Mouse (Mus musculus) macrophage (primary cell): ENCODE measurements around the gene Camta1. TPM values are rescaled to one million over a fixed set of nuclear protein-coding genes. Genes with fewer than 3 reads are reported as not detected.

Experiments used
- H3K27ac ChIP-seq: fragments of 350-480 bp; formaldehyde crosslinking; 2 replicates; pipeline ENCODE4 v1.9.0; 2021
- H3K36me3 ChIP-seq: fragments of 350-480 bp; formaldehyde crosslinking; 2 replicates; pipeline ENCODE4 v1.9.0; 2021; ENCODE audit errors: inconsistent target
- H3K4me3 ChIP-seq: fragments of 350-480 bp; formaldehyde crosslinking; 2 replicates; pipeline ENCODE4 v1.9.0; 2021; ENCODE audit errors: inconsistent target
- H3K79me2 ChIP-seq: fragments of 350-480 bp; formaldehyde crosslinking; 2 replicates; pipeline ENCODE4 v1.9.0; 2021; ENCODE audit errors: inconsistent target
- WGBS: methylation state at CpG from one replicate; pipeline ENCODE4 v1.1.7; 2026; ENCODE audit warnings: inconsistent platforms; ENCODE audit not compliant: missing documents; 5-methylcytosine and 5-hydroxymethylcytosine counted together
- polyA plus RNA-seq: library from polyadenylated mRNA; stranded (reverse); fragments of 250-400 nt; gene quantifications from 3 replicates; pipeline ENCODE4 v1.2.4, GENCODE M21; 2018; ENCODE audit warnings: inconsistent platforms

The Camta1 gene
- polyA plus RNA-seq, 1 experiment from 2014 or later = 8.7 TPM

GRCm38 (mm10) chr4:151778511-151778910, 83.2 kb downstream of the Camta1 start:
- WGBS = 59% methylated on average over 4 of the region's 4 CpGs
- H3K36me3 ChIP-seq = no peaks in the 10 kb centered on the region
- no peak overlapping the region for H3K4me3 ChIP-seq
- no peak overlapping the region for H3K27ac ChIP-seq
- no peaks in the 10 kb centered on the region for H3K79me2 ChIP-seq

- Histone ChIP-seq H3K4me3 (no peak overlapping the region), H3K36me3 (no peaks in the 10 kb centered on the region), H3K27ac (no peak overlapping the region), H3K79me2 (no peaks in the 10 kb centered on the region)
- 98% methylated on average over 6 of the region's 6 CpGs for WGBS
These were observed 84.2 kb downstream of the Camta1 start for GRCm38 (mm10) chr4:151777451-151777850.

DNA sequence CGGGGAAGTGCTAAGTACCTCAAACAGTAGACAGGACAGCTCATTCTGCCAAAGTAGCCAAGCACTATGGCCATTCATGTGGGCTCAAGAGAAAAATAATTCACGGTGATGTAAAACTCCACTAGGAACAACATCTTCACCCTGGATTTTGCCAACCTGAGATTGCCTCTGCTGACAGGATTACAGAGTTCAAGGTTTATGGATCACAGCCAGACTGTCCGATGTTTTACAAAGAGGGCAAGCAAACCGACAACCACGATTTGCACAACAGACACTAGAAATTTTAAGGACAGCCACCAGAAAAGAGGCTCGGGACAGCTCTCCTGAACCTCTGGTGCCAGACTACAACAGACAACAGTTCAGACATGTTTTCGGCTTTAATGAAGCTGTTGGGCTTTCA, 86.2 kb downstream of the Camta1 start:
- Histone ChIP-seq H3K79me2 (no peaks in the 10 kb centered on the region), H3K4me3 (no peak overlapping the region), H3K36me3 (no peaks in the 10 kb centered on the region), H3K27ac (no peak overlapping the region)
- 97% methylated on average over 7 of the region's 7 CpGs for WGBS

DNA sequence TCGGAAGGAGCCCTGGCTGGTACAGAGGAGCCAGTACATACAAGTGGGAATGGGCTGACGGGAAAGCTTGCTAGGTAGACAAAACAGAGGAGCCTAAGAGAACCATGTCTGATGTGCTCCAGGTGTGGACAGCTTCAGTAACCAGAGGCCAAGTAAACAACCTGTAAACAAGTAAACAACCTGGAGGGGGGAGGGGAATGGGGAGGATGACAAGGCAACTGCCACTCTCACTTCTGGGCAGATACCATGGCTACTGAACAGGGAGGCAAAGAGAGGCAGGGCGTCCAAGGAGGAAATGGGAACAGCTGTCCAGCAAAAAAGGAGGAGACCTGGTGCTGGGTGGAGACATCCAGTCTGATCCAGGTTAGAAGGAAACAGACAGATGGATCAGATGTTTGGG, 88.0 kb downstream of the Camta1 start:
- H3K4me3 ChIP-seq = no peak overlapping the region
- WGBS = 91% methylated on average over 3 of the region's 3 CpGs
- H3K36me3 ChIP-seq = no peaks in the 10 kb centered on the region
- H3K27ac ChIP-seq = no peak overlapping the region
- H3K79me2 ChIP-seq = no peaks in the 10 kb centered on the region

DNA sequence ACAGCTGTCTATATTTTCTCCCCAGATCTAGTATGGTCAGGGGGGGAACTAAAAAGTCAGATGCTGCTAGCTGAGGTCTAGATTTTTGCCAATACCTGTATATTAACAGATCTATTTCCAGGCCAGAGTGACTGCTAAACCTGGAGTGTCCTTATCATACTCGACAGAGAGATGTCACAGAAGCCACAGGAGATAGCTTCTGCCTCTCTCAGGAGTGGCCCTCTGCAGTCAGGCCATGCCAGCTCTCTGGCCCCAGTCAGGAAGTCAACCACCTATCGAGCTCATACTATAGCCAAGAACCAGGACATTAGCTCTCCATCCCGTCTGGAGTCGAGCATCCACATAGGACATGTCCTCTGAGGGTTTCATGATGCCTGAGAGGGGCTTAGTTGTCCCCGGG, 88.7 kb downstream of the Camta1 start:
- Histone ChIP-seq H3K27ac (no peak overlapping the region), H3K4me3 (no peak overlapping the region), H3K36me3 (no peaks in the 10 kb centered on the region), H3K79me2 (no peaks in the 10 kb centered on the region)
- 94% methylated on average over 3 of the region's 5 CpGs for WGBS

DNA sequence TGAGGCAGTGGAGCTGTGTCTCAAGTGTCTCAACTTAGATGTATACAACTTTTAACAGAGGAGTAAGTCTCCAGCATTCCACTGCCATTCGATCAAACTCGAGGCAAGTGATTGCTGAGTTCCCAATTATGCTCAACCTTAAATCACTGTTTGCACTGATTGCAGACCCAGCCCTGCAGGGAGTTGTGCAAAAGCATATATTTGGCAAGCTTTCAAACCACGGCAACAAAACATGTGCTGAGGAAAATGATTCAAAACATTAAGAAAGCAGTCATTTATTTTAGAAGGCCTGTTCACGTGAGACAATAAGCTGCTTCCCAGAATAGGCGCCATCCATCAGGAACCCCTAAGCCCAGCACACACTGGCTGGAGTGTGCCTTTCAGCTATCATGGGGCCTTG, 91.0 kb downstream of the Camta1 start:
- WGBS = 69% methylated on average over 5 of the region's 5 CpGs
- Histone ChIP-seq H3K4me3 (no peak overlapping the region), H3K79me2 (no peaks in the 10 kb centered on the region), H3K27ac (no peak overlapping the region), H3K36me3 (no peaks in the 10 kb centered on the region)

GRCm38 (mm10) chr4:151767786-151768185, 93.9 kb downstream of the Camta1 start:
- Histone ChIP-seq H3K27ac (no peak overlapping the region), H3K79me2 (no peaks in the 10 kb centered on the region), H3K36me3 (no peaks in the 10 kb centered on the region), H3K4me3 (no peak overlapping the region)
- WGBS = 96% methylated on average over 4 of the region's 4 CpGs

DNA sequence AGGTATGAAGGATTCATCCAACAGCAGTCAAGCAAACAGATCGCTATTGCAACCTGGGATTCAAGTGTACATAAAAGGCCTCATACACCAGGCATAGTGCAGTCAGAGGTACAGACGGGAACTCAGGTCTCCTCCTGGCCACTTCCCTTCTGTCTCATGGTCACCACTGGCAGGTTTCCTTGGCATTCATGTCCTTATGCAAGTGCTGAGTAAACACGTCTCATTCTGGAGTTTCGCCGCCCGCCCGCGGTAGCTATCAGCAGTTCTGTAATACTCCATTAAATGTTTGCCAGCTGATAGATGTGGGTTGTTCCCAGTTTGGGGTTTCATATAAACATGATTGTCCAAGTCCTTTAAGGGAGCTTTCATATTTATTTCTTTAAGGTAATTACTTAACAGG, 94.3 kb downstream of the Camta1 start:
- Histone ChIP-seq H3K36me3 (no peaks in the 10 kb centered on the region), H3K27ac (no peak overlapping the region), H3K4me3 (no peak overlapping the region), H3K79me2 (no peaks in the 10 kb centered on the region)
- 91% methylated on average over 8 of the region's 8 CpGs for WGBS

DNA sequence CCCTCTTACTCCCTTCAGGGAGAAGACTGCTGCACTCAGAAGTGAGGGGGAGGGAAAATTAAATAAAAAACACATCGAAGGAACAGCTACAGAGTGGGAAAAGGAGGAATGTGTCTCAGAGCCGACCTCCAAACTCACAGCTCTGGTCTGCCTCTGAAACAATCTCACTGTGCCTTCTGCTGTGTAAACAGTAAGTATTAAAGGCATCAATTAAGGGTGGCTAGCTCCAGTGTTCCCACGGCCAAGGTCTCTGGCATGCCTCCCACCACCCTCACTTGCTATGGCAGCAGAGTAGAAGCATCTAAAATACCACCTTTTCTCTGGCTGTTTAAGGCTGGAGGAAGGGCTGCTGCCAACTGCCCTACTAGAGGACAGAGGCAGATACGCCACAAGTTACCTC, 96.3 kb downstream of the Camta1 start:
- Histone ChIP-seq H3K36me3 (no peaks in the 10 kb centered on the region), H3K27ac (no peak overlapping the region), H3K79me2 (no peaks in the 10 kb centered on the region), H3K4me3 (no peak overlapping the region)
- 97% methylated on average over 3 of the region's 4 CpGs for WGBS

DNA sequence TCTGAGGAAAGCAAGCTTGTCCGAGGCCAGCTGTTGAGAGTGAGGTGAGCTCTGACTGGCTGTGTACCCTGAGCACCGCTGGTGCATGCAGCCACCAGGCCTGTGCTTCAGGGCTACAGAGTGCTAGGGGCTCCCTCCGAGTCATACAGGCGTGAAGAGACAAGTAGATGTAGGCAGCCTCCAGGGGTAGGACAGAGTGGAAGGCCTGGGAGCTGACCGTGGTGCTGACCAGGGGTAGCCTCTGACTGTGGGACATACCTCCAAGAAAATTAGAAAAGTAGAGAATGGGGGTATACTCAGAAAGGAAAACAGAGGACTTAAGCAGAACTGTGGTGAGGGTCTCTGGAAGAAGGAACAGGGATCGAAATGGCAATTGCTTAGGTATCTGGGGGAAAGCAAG, 97.7 kb downstream of the Camta1 start:
- Histone ChIP-seq H3K4me3 (no peak overlapping the region), H3K36me3 (no peaks in the 10 kb centered on the region), H3K79me2 (no peaks in the 10 kb centered on the region), H3K27ac (no peak overlapping the region)
- 66% methylated on average over 6 of the region's 6 CpGs for WGBS

DNA sequence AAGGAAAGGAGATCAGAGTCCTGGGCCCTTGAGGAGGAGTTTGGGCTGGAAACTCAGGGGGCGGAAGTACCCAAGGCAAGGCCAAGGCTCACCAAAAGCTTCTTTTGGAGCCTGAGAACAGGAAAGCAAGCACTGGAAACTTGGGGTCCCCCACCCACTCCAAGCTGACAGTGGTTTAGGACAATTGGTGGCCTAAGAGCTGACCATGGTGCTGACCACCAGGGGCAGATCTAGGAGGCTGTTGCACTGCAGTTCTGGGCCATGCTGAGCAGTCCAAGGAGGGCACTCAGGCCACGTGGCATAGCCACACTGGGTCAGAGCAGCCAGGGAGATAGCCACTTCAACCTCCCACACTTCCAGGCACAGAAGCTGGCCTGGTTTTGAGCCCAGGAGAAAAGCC, 102.6 kb downstream of the Camta1 start:
- H3K79me2 ChIP-seq = no peaks in the 10 kb centered on the region
- no peak overlapping the region for H3K4me3 ChIP-seq
- H3K27ac ChIP-seq = no peak overlapping the region
- WGBS = 85% methylated on average over 2 of the region's 2 CpGs
- H3K36me3 ChIP-seq = no peaks in the 10 kb centered on the region

- Histone ChIP-seq H3K27ac (no peak overlapping the region), H3K36me3 (no peaks in the 10 kb centered on the region), H3K79me2 (no peaks in the 10 kb centered on the region), H3K4me3 (no peak overlapping the region)
- 93% methylated on average over 13 of the region's 13 CpGs for WGBS
These were observed 103.3 kb downstream of the Camta1 start for GRCm38 (mm10) chr4:151758337-151758736.

- Histone ChIP-seq H3K27ac (no peak overlapping the region), H3K4me3 (no peak overlapping the region), H3K36me3 (no peaks in the 10 kb centered on the region), H3K79me2 (no peaks in the 10 kb centered on the region)
- WGBS = 97% methylated on average over 3 of the region's 3 CpGs
These were observed 104.4 kb downstream of the Camta1 start for GRCm38 (mm10) chr4:151757261-151757660.

DNA sequence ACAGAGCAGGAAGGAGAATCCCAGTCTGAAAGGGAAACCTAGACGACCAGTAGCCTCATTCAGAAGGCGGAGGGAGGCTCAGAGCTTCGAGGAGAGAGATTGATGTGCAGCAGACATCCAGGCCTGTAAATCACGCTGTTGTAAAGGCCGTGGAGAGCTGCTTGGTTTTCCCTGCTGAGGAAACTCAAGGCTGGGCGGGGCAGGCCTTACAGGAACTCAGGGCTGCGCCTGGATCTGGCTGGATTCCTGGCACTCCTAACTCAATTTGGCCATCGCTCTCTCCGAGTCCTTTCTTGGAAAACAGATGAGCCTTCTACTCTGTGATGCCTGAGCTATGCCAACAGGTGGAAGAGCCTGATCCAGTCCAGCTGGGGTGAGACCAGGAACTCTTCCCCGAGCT, 105.3 kb downstream of the Camta1 start:
- no peaks in the 10 kb centered on the region for H3K36me3 ChIP-seq
- 80% methylated on average over 10 of the region's 10 CpGs for WGBS
- no peak overlapping the region for H3K4me3 ChIP-seq
- H3K27ac ChIP-seq = no peak overlapping the region
- no peaks in the 10 kb centered on the region for H3K79me2 ChIP-seq

DNA sequence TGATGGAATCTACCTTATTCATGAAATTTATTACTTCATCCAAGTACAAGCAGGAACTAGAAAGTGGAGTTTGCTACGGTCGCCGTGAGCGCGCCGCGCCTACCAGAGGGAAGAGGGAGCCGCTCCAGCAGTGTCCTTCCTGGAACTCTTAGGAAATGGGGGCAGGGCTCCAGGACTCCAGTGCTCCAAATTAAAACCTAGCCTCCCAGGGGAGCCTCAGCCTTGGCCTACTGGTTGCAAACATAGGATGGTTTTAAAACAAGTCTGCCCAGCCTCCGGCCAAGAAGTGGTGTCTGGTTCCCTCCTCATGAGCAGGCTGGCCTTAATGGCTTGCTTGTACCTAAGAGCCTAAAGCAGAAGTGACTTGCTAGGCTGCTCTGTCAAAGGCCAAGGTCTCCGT, 108.4 kb downstream of the Camta1 start:
- Histone ChIP-seq H3K79me2 (no peaks in the 10 kb centered on the region), H3K4me3 (no peak overlapping the region), H3K27ac (no peak overlapping the region), H3K36me3 (no peaks in the 10 kb centered on the region)
- WGBS = 93% methylated on average over 9 of the region's 10 CpGs

- H3K36me3 ChIP-seq = no peaks in the 10 kb centered on the region
- no peak overlapping the region for H3K4me3 ChIP-seq
- WGBS = 75% methylated on average over 7 of the region's 7 CpGs
- no peak overlapping the region for H3K27ac ChIP-seq
- no peaks in the 10 kb centered on the region for H3K79me2 ChIP-seq
These were observed 109.1 kb downstream of the Camta1 start for GRCm38 (mm10) chr4:151752551-151752950.
